Mouse (Mus musculus): ENCODE measurements around the gene Ssc4d. TPM values are rescaled to one million over a fixed set of nuclear protein-coding genes. Genes with fewer than 3 reads are reported as not detected.
A peak's percentile ranks its signal among the peaks of the same experiment; 100 is the strongest.

Gene Ssc4d
- polyA plus RNA-seq, 1 experiment from 2014 or later = 2.5 TPM

GRCm38 (mm10) chr5:135968781-135969180, 5.5 kb downstream of the Ssc4d start:
- Histone ChIP-seq H3K9ac (replicated peaks; ENCODE audit: low read depth) (no peak overlapping the region), H3K27ac (ENCODE audit: low read length) (no peak overlapping the region), H3K36me3 (ENCODE audit: insufficient read depth, low read length) (no peaks in the 10 kb centered on the region), H3K9me3 (ENCODE audit: low read length) (no peaks in the 10 kb centered on the region), H3K4me3 (ENCODE audit: low read depth, low read length) (no peak overlapping the region), H3K4me1 (ENCODE audit: insufficient read depth, low read depth, low read length) (no peaks in the 10 kb centered on the region), H3K27me3 (replicated peaks; ENCODE audit: insufficient read depth, low read length) (no peaks in the 10 kb centered on the region), H3K4me2 (replicated peaks; ENCODE audit: low read depth, low read length) (no peak overlapping the region)
- 43% methylated on average over 1 of the region's 1 CpGs for WGBS
- TF ChIP-seq EP300 (IDR thresholded peaks at IDR 0.05) (no peak), CTCF (IDR thresholded peaks at IDR 0.05) (peak; percentile 72)
- ATAC-seq = no peak
- DNase-seq (ENCODE audit: low spot score) = no peak

GRCm38 (mm10) chr5:135966866-135967265, 7.5 kb downstream of the Ssc4d start:
- no peaks in the 10 kb centered on the region for H3K36me3 ChIP-seq (ENCODE audit: insufficient read depth, low read length)
- no peak for TF ChIP-seq EP300 (IDR thresholded peaks at IDR 0.05)
- peak; percentile 53 for TF ChIP-seq CTCF (IDR thresholded peaks at IDR 0.05)

GRCm38 (mm10) chr5:135965501-135965930, 8.8 kb downstream of the Ssc4d start:
- no peak overlapping the region for H3K27ac ChIP-seq (ENCODE audit: low read length)
- H3K4me3 ChIP-seq (ENCODE audit: low read depth, low read length) = no peak overlapping the region
- no peak overlapping the region for H3K9ac ChIP-seq (replicated peaks; ENCODE audit: low read depth)
- WGBS = 10% methylated on average over 24 of the region's 24 CpGs
- H3K4me1 ChIP-seq (ENCODE audit: insufficient read depth, low read depth, low read length) = peaks cover 9% of the 10 kb centered on the region
- peak overlapping the region; percentile 45 for H3K4me2 ChIP-seq (replicated peaks; ENCODE audit: low read depth, low read length)
- no peaks in the 10 kb centered on the region for H3K36me3 ChIP-seq (ENCODE audit: insufficient read depth, low read length)
- DNase-seq (ENCODE audit: low spot score) (peak; percentile 51), ATAC-seq (no peak)
- H3K27me3 ChIP-seq (replicated peaks; ENCODE audit: insufficient read depth, low read length) = no peaks in the 10 kb centered on the region
- H3K9me3 ChIP-seq (ENCODE audit: low read length) = no peaks in the 10 kb centered on the region
- TF ChIP-seq CTCF (IDR thresholded peaks at IDR 0.05) (peak; percentile 54), EP300 (IDR thresholded peaks at IDR 0.05) (no peak)

More at GRCm38 (mm10) chr5:135966866-135967265, 7.5 kb downstream of the Ssc4d start:
- H3K9me3 ChIP-seq (ENCODE audit: low read length) = no peaks in the 10 kb centered on the region
- no peak overlapping the region for H3K4me2 ChIP-seq (replicated peaks; ENCODE audit: low read depth, low read length)
- ATAC-seq (no peak), DNase-seq (ENCODE audit: low spot score) (no peak)
- no peaks in the 10 kb centered on the region for H3K27me3 ChIP-seq (replicated peaks; ENCODE audit: insufficient read depth, low read length)
- H3K9ac ChIP-seq (replicated peaks; ENCODE audit: low read depth) = no peak overlapping the region
- H3K27ac ChIP-seq (ENCODE audit: low read length) = no peak overlapping the region
- peaks cover 3% of the 10 kb centered on the region for H3K4me1 ChIP-seq (ENCODE audit: insufficient read depth, low read depth, low read length)
- H3K4me3 ChIP-seq (ENCODE audit: low read depth, low read length) = no peak overlapping the region
- 60% methylated on average over 9 of the region's 9 CpGs for WGBS

GRCm38 (mm10) chr5:135963280-135963627, 11.1 kb downstream of the Ssc4d start:
- DNase-seq (ENCODE audit: low spot score) (no peak), ATAC-seq (no peak)
- H3K27ac ChIP-seq (ENCODE audit: low read length) = peak overlapping the region; percentile 94
- H3K4me1 ChIP-seq (ENCODE audit: insufficient read depth, low read depth, low read length) = peaks cover 9% of the 10 kb centered on the region
- peak overlapping the region; percentile 58 for H3K4me3 ChIP-seq (ENCODE audit: low read depth, low read length)
- H3K9me3 ChIP-seq (ENCODE audit: low read length) = no peaks in the 10 kb centered on the region
- peak overlapping the region; percentile 84 for H3K9ac ChIP-seq (replicated peaks; ENCODE audit: low read depth)
- TF ChIP-seq CTCF (IDR thresholded peaks at IDR 0.05) (no peak), EP300 (IDR thresholded peaks at IDR 0.05) (no peak)
- H3K4me2 ChIP-seq (replicated peaks; ENCODE audit: low read depth, low read length) = peak overlapping the region; percentile 92
- no peaks in the 10 kb centered on the region for H3K36me3 ChIP-seq (ENCODE audit: insufficient read depth, low read length)
- no peaks in the 10 kb centered on the region for H3K27me3 ChIP-seq (replicated peaks; ENCODE audit: insufficient read depth, low read length)
- WGBS = 4% methylated on average over 6 of the region's 6 CpGs

- peak overlapping the region; percentile 58 for H3K4me3 ChIP-seq (ENCODE audit: low read depth, low read length)
- no peaks in the 10 kb centered on the region for H3K27me3 ChIP-seq (replicated peaks; ENCODE audit: insufficient read depth, low read length)
- peak overlapping the region; percentile 94 for H3K27ac ChIP-seq (ENCODE audit: low read length)
- peak overlapping the region; percentile 92 for H3K4me2 ChIP-seq (replicated peaks; ENCODE audit: low read depth, low read length)
- under 1% methylated on average over 61 of the region's 64 CpGs for WGBS
- no peaks in the 10 kb centered on the region for H3K9me3 ChIP-seq (ENCODE audit: low read length)
- ATAC-seq (peak; percentile 92), DNase-seq (ENCODE audit: low spot score) (peak; percentile 100)
- peaks cover 9% of the 10 kb centered on the region for H3K4me1 ChIP-seq (ENCODE audit: insufficient read depth, low read depth, low read length)
- no peaks in the 10 kb centered on the region for H3K36me3 ChIP-seq (ENCODE audit: insufficient read depth, low read length)
- H3K9ac ChIP-seq (replicated peaks; ENCODE audit: low read depth) = peak overlapping the region; percentile 84
- TF ChIP-seq CTCF (IDR thresholded peaks at IDR 0.05) = peak; percentile 39
- TF ChIP-seq EP300 (IDR thresholded peaks at IDR 0.05) = no peak
Observed at GRCm38 (mm10) chr5:135962492-135963279, 11.6 kb downstream of the Ssc4d start.

GRCm38 (mm10) chr5:135962125-135962491, 12.2 kb downstream of the Ssc4d start:
- peak overlapping the region; percentile 28; the same call in 1 of the 2 replicates for H3K4me3 ChIP-seq (ENCODE audit: low read depth, low read length)
- no peaks in the 10 kb centered on the region for H3K27me3 ChIP-seq (replicated peaks; ENCODE audit: insufficient read depth, low read length)
- no peaks in the 10 kb centered on the region for H3K36me3 ChIP-seq (ENCODE audit: insufficient read depth, low read length)
- WGBS = 1% methylated on average over 11 of the region's 11 CpGs
- TF ChIP-seq CTCF (IDR thresholded peaks at IDR 0.05) (no peak), EP300 (IDR thresholded peaks at IDR 0.05) (peak; percentile 55)
- H3K4me1 ChIP-seq (ENCODE audit: insufficient read depth, low read depth, low read length) = peaks cover 9% of the 10 kb centered on the region
- no peak for ATAC-seq
- peak overlapping the region; percentile 94 for H3K27ac ChIP-seq (ENCODE audit: low read length)
- DNase-seq (ENCODE audit: low spot score) = no peak
- H3K4me2 ChIP-seq (replicated peaks; ENCODE audit: low read depth, low read length) = peak overlapping the region; percentile 92
- H3K9ac ChIP-seq (replicated peaks; ENCODE audit: low read depth) = no peak overlapping the region
- no peaks in the 10 kb centered on the region for H3K9me3 ChIP-seq (ENCODE audit: low read length)
